Mouse (Mus musculus): ENCODE measurements around the gene Gm21094.
"Not testable (repeated sequence)": the region's sequence is repeated elsewhere in the genome, so short reads cannot be mapped to it uniquely, and the experiment has no call there.

Gene Gm21094

DNA sequence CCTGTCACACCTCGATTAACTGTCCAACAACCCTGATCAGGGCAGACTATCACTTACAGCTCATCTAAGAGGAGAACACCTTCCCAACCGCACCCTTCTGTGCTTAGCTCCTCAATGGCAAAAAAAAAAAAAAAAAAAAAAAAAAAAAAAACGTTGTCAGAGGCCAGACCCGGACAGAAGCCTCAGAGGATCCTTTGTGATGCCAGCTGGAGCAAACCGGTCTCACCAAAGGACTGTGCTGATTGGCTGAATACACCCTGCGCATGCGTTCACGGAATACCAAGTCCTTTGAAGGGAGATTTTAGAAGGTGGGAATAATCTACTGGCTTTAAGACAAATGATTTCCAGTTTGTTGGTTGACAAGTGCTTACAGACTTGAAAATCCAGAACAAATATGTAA is at the start of gene Gm21094:
TSS of gene Gm21094 (minus strand) at position 101 of the 400 bp plus-strand sequence.
- not testable (repeated sequence) for DNase-seq

Data from thymus, postnatal 36 days (tissue).